30 mouse cellular contexts compared by ENCODE assay signal in the genomic region with DNA sequence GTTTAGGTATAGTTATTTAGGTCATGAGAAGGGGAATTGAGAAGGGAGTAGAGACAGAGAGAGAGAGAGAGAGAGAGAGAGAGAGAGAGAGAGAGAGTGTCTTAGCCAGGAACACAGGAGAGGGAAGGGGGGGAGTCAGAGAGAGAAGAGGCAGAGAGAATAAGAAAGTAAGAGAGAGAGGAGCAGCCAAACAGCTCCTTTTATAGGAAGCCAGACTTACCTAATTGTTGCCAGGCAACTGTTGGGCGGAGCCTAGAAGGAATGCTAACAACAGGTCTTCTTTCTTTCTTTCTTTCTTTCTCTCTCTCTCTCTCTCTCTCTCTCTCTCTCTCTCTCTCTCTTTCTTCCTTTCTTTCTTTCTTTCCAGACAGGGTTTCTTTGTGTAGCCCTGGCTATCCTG. TPM values are rescaled to one million over a fixed set of nuclear protein-coding genes. Genes with fewer than 3 reads are reported as not detected.
DNase-seq lines count a peak whose midpoint lies in the region; ATAC-seq lines count a peak whose summit lies in the region.
"Had no signal": no experiment of that assay in that cellular context is flagged by ENCODE, and none has a peak within 500 bp of the region (broad histone marks: within the 10 kb centered on the region; RNA-seq: fewer than 3 reads in every experiment).

No protein-coding gene starts in this region.

- H3K4me2 ChIP-seq in heart, embryonic 14.5 days (ENCODE audit: low read length): no peak overlapping the region
- H3K4me2 ChIP-seq in forebrain, embryonic 16.5 days (ENCODE audit: low read length): no peak overlapping the region
- H3K4me2 ChIP-seq: embryonic facial prominence, embryonic 13.5 days; forebrain, embryonic 15.5 days; hindbrain, embryonic 13.5 days; liver, embryonic 15.5 days; lung, embryonic 15.5 days; midbrain, embryonic 13.5 days; neural tube, embryonic 15.5 days; stomach, embryonic 15.5 days had no signal

- intact Hi-C loops in heart, postnatal 25 days (cut with DNase I): no loop called here

- peaks cover 5% of the 10 kb centered on the region; the same call in 1 of the 2 replicates for H3K9me3 ChIP-seq in heart, embryonic 14.5 days (ENCODE audit: control insufficient read depth, low read length)
- H3K9me3 ChIP-seq in forebrain, embryonic 16.5 days (ENCODE audit: control insufficient read depth, low read length): no peaks in the 10 kb centered on the region
- H3K9me3 ChIP-seq: embryonic facial prominence, embryonic 13.5 days; forebrain, embryonic 10.5 days; forebrain, embryonic 15.5 days; hindbrain, embryonic 13.5 days; liver, embryonic 15.5 days; lung, embryonic 15.5 days; midbrain, embryonic 13.5 days; neural tube, embryonic 15.5 days; stomach, embryonic 15.5 days had no signal

- H3K27ac ChIP-seq in heart, embryonic 14.5 days (replicated peaks in 1 of 2; ENCODE audit: control insufficient read depth in 1 of 2, insufficient read depth in 1 of 2, low read depth in 2 of 2, low read length in 2 of 2): peak overlapping the region; percentile 54 to 64
- no peak overlapping the region for H3K27ac ChIP-seq in forebrain, embryonic 16.5 days (ENCODE audit: low read length)
- H3K27ac ChIP-seq: embryonic facial prominence, embryonic 13.5 days; forebrain, embryonic 15.5 days; liver, embryonic 15.5 days; lung, embryonic 15.5 days; neural tube, embryonic 15.5 days; stomach, embryonic 15.5 days had no signal

- H3K4me3 ChIP-seq in heart, embryonic 14.5 days (ENCODE audit: control insufficient read depth in 1 of 2, insufficient read depth in 1 of 2, low read depth in 1 of 2, low read length in 2 of 2): no peak overlapping the region
- no peak overlapping the region for H3K4me3 ChIP-seq in forebrain, embryonic 16.5 days (replicated peaks; ENCODE audit: low read length)
- H3K4me3 ChIP-seq: embryonic facial prominence, embryonic 13.5 days; forebrain, embryonic 10.5 days; forebrain, embryonic 15.5 days; gastrocnemius, adult 2 months; hindbrain, embryonic 13.5 days; liver, embryonic 15.5 days; lung, embryonic 15.5 days; midbrain, embryonic 13.5 days; neural tube, embryonic 15.5 days; stomach, embryonic 15.5 days had no signal

- WGBS in heart, embryonic 14.5 days: 79% methylated on average over 1 of the region's 1 CpGs
- 89% methylated on average over 1 of the region's 1 CpGs for WGBS in forebrain, embryonic 16.5 days

- no peaks in the 10 kb centered on the region for H3K27me3 ChIP-seq in heart, embryonic 14.5 days (ENCODE audit: control insufficient read depth, insufficient read depth, low read length)
- H3K27me3 ChIP-seq in forebrain, embryonic 16.5 days (replicated peaks; ENCODE audit: control insufficient read depth, insufficient read depth, low read length): no peaks in the 10 kb centered on the region
- H3K27me3 ChIP-seq: embryonic facial prominence, embryonic 13.5 days; forebrain, embryonic 15.5 days; hindbrain, embryonic 13.5 days; liver, embryonic 15.5 days; lung, embryonic 15.5 days; megakaryocyte, embryonic 14.5 days; midbrain, embryonic 13.5 days; neural tube, embryonic 15.5 days; Patski; stomach, embryonic 15.5 days had no signal

- no peaks in the 10 kb centered on the region for H3K36me3 ChIP-seq in heart, embryonic 14.5 days (ENCODE audit: control insufficient read depth, insufficient read depth, low read length)
- no peaks in the 10 kb centered on the region for H3K36me3 ChIP-seq in forebrain, embryonic 16.5 days (ENCODE audit: control insufficient read depth, insufficient read depth)
- H3K36me3 ChIP-seq: embryonic facial prominence, embryonic 13.5 days; forebrain, embryonic 10.5 days; forebrain, embryonic 15.5 days; hindbrain, embryonic 13.5 days; liver, embryonic 15.5 days; lung, embryonic 15.5 days; midbrain, embryonic 13.5 days; neural tube, embryonic 15.5 days; stomach, embryonic 15.5 days had no signal

- ATAC-seq in CD4-positive, CD25-positive, alpha-beta regulatory T cell, adult 4 months: no peak
- ATAC-seq in heart, embryonic 14.5 days (ENCODE audit: insufficient number of reproducible peaks, insufficient read depth, low FRiP score, low read depth): no peak
- no peak for ATAC-seq in forebrain, embryonic 16.5 days
- ATAC-seq: forebrain, embryonic 15.5 days; intestine, postnatal 0 days; Patski had no signal

- DNase-seq in CD4-positive, CD25-positive, alpha-beta regulatory T cell, adult 2 months (ENCODE audit: low read depth, low spot score): peak; percentile 47
- no peak for DNase-seq in heart, postnatal 25 days (ENCODE audit: low spot score)
- peak; percentile 23 for DNase-seq in lung, postnatal 36 days
- DNase-seq in lung, postnatal 25 days (ENCODE audit: low spot score): no peak
- DNase-seq in T-cell, adult 2 months (ENCODE audit: low spot score): peak; percentile 22
- DNase-seq: adrenal gland, postnatal 25 days; cerebellum, adult 18-20 months; kidney, adult 9 months; kidney, postnatal 10 days; layer of hippocampus, postnatal 36 days; left cerebral cortex, postnatal 4 days; lung, postnatal 4 days; right cerebral cortex, postnatal 25 days; thymus, postnatal 25 days had no signal

- H3K4me1 ChIP-seq in heart, embryonic 14.5 days (ENCODE audit: control insufficient read depth in 2 of 2, insufficient read depth in 2 of 2, low read length in 2 of 2): peaks cover 15 to 27% of the 10 kb centered on the region in 2 experiments
- peaks cover 4% of the 10 kb centered on the region for H3K4me1 ChIP-seq in forebrain, embryonic 16.5 days (replicated peaks; ENCODE audit: control insufficient read depth, insufficient read depth, low read length)
- H3K4me1 ChIP-seq: embryonic facial prominence, embryonic 13.5 days; stomach, embryonic 15.5 days had no signal

- H3K9ac ChIP-seq in heart, embryonic 14.5 days (ENCODE audit: low read length): no peak overlapping the region
- no peak overlapping the region for H3K9ac ChIP-seq in forebrain, embryonic 16.5 days (replicated peaks; ENCODE audit: low read depth, low read length)
- H3K9ac ChIP-seq: embryonic facial prominence, embryonic 13.5 days; forebrain, embryonic 15.5 days; hindbrain, embryonic 13.5 days; liver, embryonic 15.5 days; lung, embryonic 15.5 days; midbrain, embryonic 13.5 days; neural tube, embryonic 15.5 days; stomach, embryonic 15.5 days had no signal

RNA-seq across cellular contexts. Expression of a gene that starts 56.0 kb away (rescaled TPM):
- polyA plus RNA-seq in CD4-positive, CD25-positive, alpha-beta regulatory T cell, adult 4 months (2017; shearing (Covaris generic)): 10 to 100 TPM; 40.2 to 45.8 TPM
- polyA plus RNA-seq in heart, embryonic 14.5 days (2014; fragmentation: Nextera tagmentation; extraction: Ambion mirVana): 22.7 and 23.1 TPM in 2 replicates
- total RNA-seq in heart, postnatal 25 days (2021): 10 to 100 TPM; 33.9 to 38.5 TPM
- polyA plus RNA-seq in forebrain, embryonic 16.5 days (2015; fragmentation: Nextera tagmentation; extraction: Ambion mirVana): 54.6 and 59.9 TPM in 2 replicates

Comparison
In these comparisons a context has a peak if more than half of its experiments do, and no peak if none do; other contexts are left out.
1. DNase-seq: peak in CD4-positive, CD25-positive, alpha-beta regulatory T cell, adult 2 months (single experiment), lung, postnatal 36 days (single experiment) and T-cell, adult 2 months (single experiment); none in heart, postnatal 25 days (single experiment) and lung, postnatal 25 days (single experiment).